Mouse (Mus musculus): Measurements from ENCODE around the gene Gas6.

The Gas6 gene

GRCm38 (mm10) chr8:13493858-13494631 lies at the start of gene Gas6:
Gene Gas6, minus strand, starts transcription at chr8:13494490.
- DNase-seq: peak in 1 of 2 experiments; percentile 14

- DNase-seq: no peak
Observed at GRCm38 (mm10) chr8:13541526-13541925, 47.2 kb upstream of the Gas6 start.

DNA sequence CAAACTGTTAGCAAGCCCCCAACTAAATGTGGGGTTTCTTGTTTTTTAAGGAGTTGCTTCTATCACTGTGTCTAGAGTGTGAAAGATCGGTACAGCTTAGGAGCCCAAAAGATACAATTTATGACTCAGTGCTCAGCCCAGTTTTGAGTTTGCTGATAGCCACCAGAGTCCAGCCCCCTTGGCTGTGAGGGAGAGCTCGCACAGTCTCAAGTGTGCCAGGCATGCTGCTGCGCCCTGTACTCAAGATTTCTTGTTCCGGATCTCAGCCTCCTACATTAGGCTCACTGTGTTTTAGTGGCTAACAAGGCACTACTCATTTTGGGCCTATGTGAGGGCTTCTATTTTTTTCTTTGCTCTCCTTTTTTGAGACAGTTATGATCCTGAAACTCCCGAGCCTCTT lies 45.8 kb upstream of the Gas6 start:
- DNase-seq: no peak

DNA sequence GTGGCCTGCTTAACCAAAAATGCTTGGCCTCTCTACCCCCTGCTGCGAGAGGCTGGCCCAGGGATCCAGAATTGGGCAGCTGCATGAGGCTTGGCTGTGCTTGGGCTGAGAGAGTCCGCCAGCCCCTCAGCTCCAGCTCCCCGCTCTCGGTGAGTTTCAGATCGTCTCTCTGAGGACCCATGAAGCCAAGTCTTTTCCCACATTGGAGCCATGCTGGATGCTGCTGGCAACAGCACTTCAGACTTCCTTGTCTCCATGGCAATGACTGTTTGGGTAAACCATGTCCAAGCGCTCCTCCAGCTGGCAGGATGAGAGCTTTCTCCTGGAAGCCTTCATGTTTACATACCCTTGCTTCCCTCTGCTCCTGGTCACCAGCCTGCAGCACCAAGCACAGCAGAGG lies 44.5 kb upstream of the Gas6 start:
- no peak for DNase-seq

- no peak for DNase-seq
Observed at GRCm38 (mm10) chr8:13537102-13537501, 42.8 kb upstream of the Gas6 start.

- no peak for DNase-seq
Observed at GRCm38 (mm10) chr8:13533123-13533522, 38.8 kb upstream of the Gas6 start.

- no peak for DNase-seq
Observed at GRCm38 (mm10) chr8:13531602-13532171, 37.4 kb upstream of the Gas6 start.

DNA sequence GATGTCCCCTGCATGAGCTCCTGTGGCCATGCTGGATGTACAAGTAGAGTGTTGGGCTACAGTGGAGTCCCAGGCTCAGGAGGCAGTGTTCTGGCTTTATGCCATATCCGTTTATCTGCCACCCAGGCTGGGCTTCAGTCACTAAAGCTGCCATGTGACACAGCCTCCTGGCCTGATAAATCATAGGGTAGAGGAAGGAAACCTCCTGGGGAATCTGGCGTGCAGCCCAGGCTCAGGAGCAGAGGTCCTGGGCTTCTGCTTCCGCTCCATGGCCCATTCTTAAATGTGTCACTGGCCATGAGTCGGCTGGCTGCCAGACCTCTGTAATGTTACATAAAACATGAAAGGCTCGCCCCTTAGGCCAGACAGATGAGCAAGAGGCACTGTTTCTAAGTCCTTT lies 36.7 kb upstream of the Gas6 start:
- no peak for DNase-seq

GRCm38 (mm10) chr8:13530401-13530800 lies 36.1 kb upstream of the Gas6 start:
- no peak for DNase-seq

- no peak for DNase-seq
Observed at GRCm38 (mm10) chr8:13529891-13530316, 35.6 kb upstream of the Gas6 start.

- DNase-seq: no peak
Observed at GRCm38 (mm10) chr8:13529011-13529840, 34.9 kb upstream of the Gas6 start.

GRCm38 (mm10) chr8:13521392-13521791 lies 27.1 kb upstream of the Gas6 start:
- no peak for DNase-seq

- no peak for DNase-seq
Observed at GRCm38 (mm10) chr8:13520349-13520748, 26.1 kb upstream of the Gas6 start.

- DNase-seq: no peak
Observed at GRCm38 (mm10) chr8:13519503-13519902, 25.2 kb upstream of the Gas6 start.

DNA sequence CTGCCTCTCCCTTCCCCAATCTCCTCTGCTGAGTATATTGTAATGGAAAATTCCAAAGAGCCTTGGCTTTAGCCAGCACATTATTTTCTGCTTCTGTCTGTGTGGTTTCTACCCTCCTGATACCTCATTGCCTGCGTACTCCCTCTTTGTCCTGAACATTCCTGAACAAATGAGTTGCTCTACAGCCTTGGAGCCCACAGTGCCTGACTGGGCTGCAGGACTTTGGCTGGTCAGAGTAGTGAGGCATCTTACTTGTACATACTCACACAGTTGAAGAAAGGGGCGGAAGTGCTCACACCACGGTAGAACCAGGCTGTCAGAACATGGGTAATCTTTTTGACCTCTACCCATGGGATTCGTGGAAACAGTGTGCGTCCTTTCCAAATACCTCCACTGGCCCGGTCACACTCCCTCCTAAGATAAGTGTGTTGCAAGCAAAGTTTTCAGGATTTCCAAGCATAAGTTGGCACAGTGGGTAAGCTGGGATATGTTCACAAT lies 23.0 kb upstream of the Gas6 start:
- DNase-seq: no peak

GRCm38 (mm10) chr8:13516728-13517127 lies 22.4 kb upstream of the Gas6 start:
- DNase-seq: no peak

GRCm38 (mm10) chr8:13516011-13516442 lies 21.7 kb upstream of the Gas6 start:
- no peak for DNase-seq

DNA sequence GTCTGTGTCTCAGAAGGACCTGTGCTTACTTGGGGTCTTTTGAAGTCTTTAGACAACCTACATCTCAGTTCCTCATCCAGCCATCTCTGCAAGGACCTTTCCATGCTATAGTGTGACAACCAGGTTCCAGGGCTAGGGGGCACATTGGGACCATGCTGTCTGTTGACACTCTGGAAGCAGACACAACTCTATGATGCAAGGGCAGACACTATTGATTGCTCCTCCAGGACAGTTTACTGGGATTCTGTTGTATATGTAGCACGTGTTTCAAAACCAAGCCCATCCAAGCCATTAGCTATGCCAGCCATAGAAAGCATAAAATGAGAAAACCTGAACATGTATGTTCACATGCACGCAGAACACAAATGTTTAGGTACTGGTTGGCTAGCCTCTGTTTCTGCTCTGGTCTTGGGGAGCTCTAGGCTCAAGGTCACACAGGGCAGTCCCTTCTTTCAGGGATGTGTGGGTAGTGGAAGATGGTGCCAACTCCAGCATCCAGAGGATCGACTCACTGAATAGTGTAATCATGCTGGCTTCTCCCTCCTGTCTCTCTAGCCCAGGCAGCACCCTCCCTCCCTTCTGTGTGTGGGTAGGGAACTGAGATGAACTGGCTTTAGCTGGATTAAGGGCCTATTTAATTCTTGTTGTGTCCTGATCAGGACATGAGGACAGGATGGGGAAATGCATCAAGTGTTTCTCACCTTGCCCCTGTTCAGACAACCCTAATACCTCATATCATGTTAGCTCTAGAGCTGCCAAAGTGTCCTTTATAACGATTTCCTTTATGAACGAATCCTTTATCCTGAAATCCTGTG lies 19.5 kb upstream of the Gas6 start:
- no peak for DNase-seq

GRCm38 (mm10) chr8:13512677-13513076 lies 18.4 kb upstream of the Gas6 start:
- no peak for DNase-seq

DNA sequence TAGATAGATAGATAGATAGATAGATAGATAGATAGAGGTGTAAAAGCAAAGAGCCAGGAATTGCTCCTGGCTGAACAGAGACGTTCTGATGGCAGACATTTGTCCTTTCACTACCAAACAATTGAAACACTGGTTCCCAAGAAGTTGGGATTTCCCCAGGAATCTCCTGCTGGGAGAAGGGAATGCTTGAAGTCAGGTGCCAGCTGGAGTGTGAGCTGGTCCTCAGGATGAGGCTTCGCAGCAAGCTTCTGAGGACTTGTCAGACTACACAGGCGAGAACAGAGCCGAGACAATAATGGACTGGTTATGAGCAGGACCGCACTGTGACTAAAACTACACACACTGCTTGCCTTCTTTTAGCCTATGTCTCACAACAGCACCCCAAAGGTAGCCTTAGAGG lies 17.7 kb upstream of the Gas6 start:
- no peak for DNase-seq

GRCm38 (mm10) chr8:13507284-13507937 lies 13.1 kb upstream of the Gas6 start:
- no peak for DNase-seq

DNA sequence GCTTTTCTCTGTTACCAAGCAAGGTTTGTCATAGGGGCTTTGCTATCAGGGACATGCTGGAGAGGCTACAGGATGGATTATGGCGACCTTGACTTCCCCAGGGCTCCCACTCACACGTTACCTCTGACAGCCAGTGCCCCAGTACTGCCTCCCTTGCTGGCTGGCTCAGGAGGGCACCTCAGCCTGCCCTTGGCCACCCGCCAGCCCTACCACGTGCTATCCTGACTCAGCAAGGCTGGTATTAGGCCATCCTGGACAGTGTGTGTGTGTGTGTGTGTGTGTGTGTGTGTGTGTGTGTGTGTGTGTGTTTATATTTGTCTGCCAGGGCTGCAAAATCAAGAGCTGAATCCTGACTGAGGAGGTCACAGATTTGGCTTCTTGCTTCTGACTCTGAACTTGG lies 12.6 kb upstream of the Gas6 start:
- no peak for DNase-seq
